Mouse (Mus musculus) lung, postnatal 0 days (tissue): ENCODE results near the gene Perm1. TPM values are rescaled to one million over a fixed set of nuclear protein-coding genes. Genes with fewer than 3 reads are reported as not detected.

Source experiments
- ATAC-seq: fragments of 200-750 bp; cut with Nextera tagmentation; 2 replicates; pipeline ENCODE4 v1.8.0; 2017; ENCODE audit warnings: moderate library complexity
- DNase-seq: peaks from one replicate; pipeline ENCODE4 v3.0.0-alpha.2; 2016; ENCODE audit warnings: low spot score
- H3K27ac ChIP-seq: fragments of 300-500 bp; sonication (generic); 2 replicates; pipeline ENCODE4 v1.5.1; 2014; ENCODE audit warnings: antibody characterized with exemption, mild to moderate bottlenecking, low read length, mixed read lengths
- H3K27me3 ChIP-seq: fragments of 300-500 bp; sonication (generic); replicated peaks from 2 replicates; pipeline ENCODE4 v1.6.1; 2014; ENCODE audit warnings: low read length, mixed read lengths; ENCODE audit not compliant: insufficient read depth
- H3K36me3 ChIP-seq: fragments of 300-500 bp; sonication (generic); 2 replicates; pipeline ENCODE4 v1.6.1; 2014; ENCODE audit warnings: low read length, mixed read lengths; ENCODE audit not compliant: insufficient read depth
- H3K4me1 ChIP-seq: fragments of 300-500 bp; sonication (generic); 2 replicates; pipeline ENCODE4 v1.6.1; 2014; ENCODE audit warnings: antibody characterized with exemption, low read depth, low read length, mixed read lengths; ENCODE audit not compliant: insufficient read depth
- H3K4me2 ChIP-seq: fragments of 300-500 bp; sonication (generic); replicated peaks from 2 replicates; pipeline ENCODE4 v1.6.1; 2014; ENCODE audit warnings: low read depth, mild to moderate bottlenecking, low read length, moderate library complexity, mixed read lengths
- H3K4me3 ChIP-seq: fragments of 300-500 bp; sonication (generic); 2 replicates; pipeline ENCODE4 v1.5.1; 2014; ENCODE audit warnings: low read depth, low read length
- H3K9ac ChIP-seq: fragments of 300-500 bp; sonication (generic); replicated peaks from 2 replicates; pipeline ENCODE4 v1.6.1; 2014; ENCODE audit warnings: low read depth, mild to moderate bottlenecking
- H3K9me3 ChIP-seq: fragments of 300-500 bp; sonication (generic); 2 replicates; pipeline ENCODE4 v1.6.1; 2016; ENCODE audit warnings: low read length, mixed read lengths
- CTCF ChIP-seq: IDR thresholded peaks from 2 replicates; pipeline ENCODE4 v1.5.1; 2016; ENCODE audit warnings: antibody characterized with exemption, mild to moderate bottlenecking
- EP300 ChIP-seq: IDR thresholded peaks from 2 replicates; pipeline ENCODE4 v1.6.1; 2016; ENCODE audit warnings: antibody characterized with exemption, mild to moderate bottlenecking, control low read depth
- WGBS: fragments of 180-500 bp; shearing (Covaris S2); extraction: QIAGEN DNeasy Blood & Tissue Kit; methylation state at CpG from one replicate; pipeline ENCODE4 v1.1.7; 2014; 5-methylcytosine and 5-hydroxymethylcytosine counted together
- polyA plus RNA-seq: library from polyadenylated mRNA; unstranded; fragments of >200 nt; fragmentation: Nextera tagmentation; extraction: Ambion mirVana; gene quantifications from 2 replicates; pipeline ENCODE4 v1.2.1, GENCODE M21; 2015

Perm1 gene
- polyA plus RNA-seq, 1 experiment from 2014 or later, result 0.56 TPM

GRCm38 (mm10) chr4:156184291-156184954 lies 31.2 kb upstream of the Perm1 start:
- Histone ChIP-seq H3K4me1 (peaks cover 11% of the 10 kb centered on the region), H3K9ac (no peak overlapping the region), H3K36me3 (no peaks in the 10 kb centered on the region), H3K27ac (no peak overlapping the region), H3K27me3 (no peaks in the 10 kb centered on the region), H3K4me2 (no peak overlapping the region), H3K9me3 (no peaks in the 10 kb centered on the region), H3K4me3 (no peak overlapping the region)
- 75% methylated on average over 7 of the region's 7 CpGs for WGBS
- DNase-seq, result peak; percentile 39
- peak; percentile 19 for ATAC-seq
- TF ChIP-seq EP300, result no peak
- no peak for TF ChIP-seq CTCF

- Histone ChIP-seq H3K4me1 (peaks cover 13% of the 10 kb centered on the region), H3K27ac (no peak overlapping the region), H3K36me3 (no peaks in the 10 kb centered on the region), H3K4me3 (no peak overlapping the region), H3K4me2 (no peak overlapping the region), H3K9me3 (no peaks in the 10 kb centered on the region), H3K9ac (no peak overlapping the region), H3K27me3 (no peaks in the 10 kb centered on the region)
- WGBS, result 87% methylated on average over 13 of the region's 13 CpGs
- DNase-seq (no peak), ATAC-seq (no peak)
- TF ChIP-seq CTCF (no peak), EP300 (no peak)
Measured at GRCm38 (mm10) chr4:156185456-156185949, 30.2 kb upstream of the Perm1 start.

DNA sequence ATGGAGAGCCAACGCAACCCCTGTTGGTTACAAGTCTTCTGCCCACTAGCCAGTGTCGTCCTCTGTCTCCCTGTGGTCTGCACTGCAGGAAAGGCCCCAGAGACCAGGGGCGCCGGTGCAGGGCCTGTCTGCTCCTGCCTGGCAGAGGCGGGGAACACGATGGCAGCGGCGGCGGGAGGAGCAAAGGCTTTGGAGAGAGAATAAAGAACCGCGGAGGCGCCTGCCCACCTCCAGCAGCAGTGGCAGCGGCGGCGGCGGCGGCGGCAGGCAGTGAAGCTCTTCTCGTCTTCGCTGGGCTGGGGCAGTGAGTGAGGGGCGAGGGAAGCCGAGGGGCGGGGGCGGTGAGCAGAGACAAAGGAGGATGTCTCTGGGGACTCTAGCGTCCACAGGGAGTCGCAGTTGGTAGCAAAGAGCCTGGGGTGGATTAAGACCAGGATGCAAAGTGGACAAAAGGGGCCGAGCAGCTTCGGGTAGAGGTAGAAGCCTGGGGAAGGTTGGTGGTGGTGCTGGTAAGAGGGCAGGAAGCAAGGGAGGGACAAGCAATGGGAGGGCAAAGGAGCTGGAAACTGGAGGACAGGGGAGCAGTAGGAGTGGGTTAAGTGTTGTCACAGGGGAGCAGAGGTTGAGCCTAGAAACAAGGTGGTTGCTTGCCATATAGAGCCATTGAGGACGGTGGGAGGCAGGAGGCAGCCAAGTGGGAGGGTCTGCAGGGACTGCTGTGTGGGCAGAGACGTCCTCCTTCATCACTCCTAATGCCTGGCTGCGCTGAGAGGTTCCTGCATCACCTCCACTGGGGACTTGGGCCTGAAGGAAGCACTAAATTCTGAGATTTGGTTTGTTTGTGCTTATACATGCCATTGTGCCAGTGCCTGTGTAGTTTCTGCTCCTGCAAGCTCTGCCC lies 29.5 kb upstream of the Perm1 start:
- no peaks in the 10 kb centered on the region for H3K36me3 ChIP-seq
- no peaks in the 10 kb centered on the region for H3K27me3 ChIP-seq
- H3K9me3 ChIP-seq, result no peaks in the 10 kb centered on the region
- 0 out of 2 replicates have a peak overlapping the region, but pooled peaks have one; percentile 14 for H3K4me2 ChIP-seq
- no peak for DNase-seq
- no peak overlapping the region for H3K4me3 ChIP-seq
- peaks cover 13% of the 10 kb centered on the region for H3K4me1 ChIP-seq
- no peak for ATAC-seq
- 30% methylated on average over 27 of the region's 31 CpGs for WGBS
- H3K27ac ChIP-seq, result no peak overlapping the region
- no peak overlapping the region for H3K9ac ChIP-seq
- TF ChIP-seq EP300 (no peak), CTCF (no peak; the same call in 1 of the 2 replicates)

GRCm38 (mm10) chr4:156188162-156188810 lies 27.4 kb upstream of the Perm1 start:
- H3K27me3 ChIP-seq, result no peaks in the 10 kb centered on the region
- H3K9me3 ChIP-seq, result no peaks in the 10 kb centered on the region
- ATAC-seq (no peak), DNase-seq (no peak)
- H3K4me2 ChIP-seq, result no peak overlapping the region
- H3K9ac ChIP-seq, result no peak overlapping the region
- H3K4me3 ChIP-seq, result no peak overlapping the region
- peak overlapping the region; percentile 70; the same call in 1 of the 2 replicates for H3K27ac ChIP-seq
- peaks cover 13% of the 10 kb centered on the region for H3K4me1 ChIP-seq
- no peaks in the 10 kb centered on the region for H3K36me3 ChIP-seq
- 76% methylated on average over 5 of the region's 5 CpGs for WGBS
- TF ChIP-seq CTCF, result no peak
- TF ChIP-seq EP300, result no peak

DNA sequence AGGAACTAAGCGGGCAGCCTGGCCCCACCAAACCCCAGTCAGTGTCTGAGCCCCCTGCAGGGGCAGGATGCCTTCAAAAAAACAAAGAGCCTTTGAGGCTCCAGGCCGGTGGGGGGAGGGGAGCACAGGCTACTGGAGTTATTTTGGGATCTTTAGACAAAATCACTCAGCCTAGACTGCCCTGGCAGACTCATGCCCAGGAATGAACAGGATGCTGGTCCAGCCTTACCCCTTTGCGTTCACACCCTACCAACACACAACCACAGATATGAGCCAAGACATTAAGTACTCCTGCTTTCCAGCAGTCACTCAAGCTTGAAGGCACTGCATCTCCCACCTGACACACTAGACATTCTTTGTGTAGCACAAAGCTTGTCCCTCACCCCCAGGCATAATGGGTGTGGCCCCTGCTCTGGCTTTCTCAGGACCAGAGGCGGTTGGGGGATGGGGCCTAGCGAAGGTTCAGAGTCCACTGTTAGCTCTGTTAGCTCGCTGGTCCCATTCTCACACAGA lies 26.8 kb upstream of the Perm1 start:
- peak; percentile 78 for DNase-seq
- Histone ChIP-seq H3K9ac (no peak overlapping the region), H3K9me3 (no peaks in the 10 kb centered on the region), H3K4me3 (no peak overlapping the region), H3K36me3 (no peaks in the 10 kb centered on the region), H3K27me3 (no peaks in the 10 kb centered on the region), H3K4me2 (no peak overlapping the region), H3K4me1 (peaks cover 13% of the 10 kb centered on the region), H3K27ac (peak overlapping the region; percentile 70)
- WGBS, result 36% methylated on average over 6 of the region's 6 CpGs
- ATAC-seq, result peak; percentile 65
- TF ChIP-seq CTCF (no peak), EP300 (peak; percentile 76)
